Mouse (Mus musculus): ENCODE measurements around the gene Gpr132.
A peak's percentile ranks its signal among the peaks of the same experiment; 100 is the strongest.

Gpr132 gene

GRCm38 (mm10) chr12:112877073-112877576 is 9.1 kb upstream of the Gpr132 start:
- DNase-seq (ENCODE audit: low spot score), result no peak

- DNase-seq (ENCODE audit: low spot score), result no peak
Observed at GRCm38 (mm10) chr12:112876332-112877072, 8.5 kb upstream of the Gpr132 start.

GRCm38 (mm10) chr12:112875225-112876013 is 7.4 kb upstream of the Gpr132 start:
- peak; percentile 78 for DNase-seq (ENCODE audit: low spot score)

GRCm38 (mm10) chr12:112874199-112874598 is 6.2 kb upstream of the Gpr132 start:
- no peak for DNase-seq (ENCODE audit: low spot score)

GRCm38 (mm10) chr12:112873452-112874190 is 5.6 kb upstream of the Gpr132 start:
- no peak for DNase-seq (ENCODE audit: low spot score)

GRCm38 (mm10) chr12:112872991-112873390 is 5.0 kb upstream of the Gpr132 start:
- DNase-seq (ENCODE audit: low spot score), result no peak

- DNase-seq (ENCODE audit: low spot score), result no peak
Observed at GRCm38 (mm10) chr12:112871272-112871671, 3.2 kb upstream of the Gpr132 start.

GRCm38 (mm10) chr12:112870775-112871174 is 2.7 kb upstream of the Gpr132 start:
- DNase-seq (ENCODE audit: low spot score), result no peak

- no peak for DNase-seq (ENCODE audit: low spot score)
Observed at GRCm38 (mm10) chr12:112869783-112870204, 1.8 kb upstream of the Gpr132 start.

GRCm38 (mm10) chr12:112867106-112867674 is 838 bp downstream of the Gpr132 start:
- DNase-seq (ENCODE audit: low spot score), result no peak

GRCm38 (mm10) chr12:112866467-112867080 is 1.5 kb downstream of the Gpr132 start:
- DNase-seq (ENCODE audit: low spot score), result no peak

- DNase-seq (ENCODE audit: low spot score), result no peak
Observed at GRCm38 (mm10) chr12:112864804-112865203, 3.2 kb downstream of the Gpr132 start.

GRCm38 (mm10) chr12:112861911-112862321 is 6.1 kb downstream of the Gpr132 start:
- no peak for DNase-seq (ENCODE audit: low spot score)

GRCm38 (mm10) chr12:112860765-112861164 is 7.3 kb downstream of the Gpr132 start:
- no peak for DNase-seq (ENCODE audit: low spot score)

GRCm38 (mm10) chr12:112859930-112860329 is 8.1 kb downstream of the Gpr132 start:
- DNase-seq (ENCODE audit: low spot score), result no peak

GRCm38 (mm10) chr12:112858581-112859336 is 9.3 kb downstream of the Gpr132 start:
- DNase-seq (ENCODE audit: low spot score), result no peak

- DNase-seq (ENCODE audit: low spot score), result no peak
Observed at GRCm38 (mm10) chr12:112857021-112857925, 10.8 kb downstream of the Gpr132 start.

GRCm38 (mm10) chr12:112856338-112856737 is 11.7 kb downstream of the Gpr132 start:
- DNase-seq (ENCODE audit: low spot score), result no peak

GRCm38 (mm10) chr12:112854610-112855333 is 13.3 kb downstream of the Gpr132 start:
- DNase-seq (ENCODE audit: low spot score), result no peak

All from ovary, postnatal 10 days (tissue).